Mouse (Mus musculus) cortical plate, adult 2 months (tissue): ENCODE data around the gene Thbs3. TPM values are rescaled to one million over a fixed set of nuclear protein-coding genes. Genes with fewer than 3 reads are reported as not detected.

Source experiments
- H3K27ac ChIP-seq: fragments of 200-500 bp; 2 replicates; pipeline ENCODE4 v1.5.1; 2012; ENCODE audit warnings: low read length, control low read depth, inconsistent platforms; ENCODE audit not compliant: insufficient read depth
- H3K4me1 ChIP-seq: fragments of 200-500 bp; 2 replicates; pipeline ENCODE4 v1.6.1; 2011; ENCODE audit warnings: low read length; ENCODE audit not compliant: control insufficient read depth, insufficient read depth
- H3K4me3 ChIP-seq: fragments of 200-500 bp; 2 replicates; pipeline ENCODE4 v1.5.1; 2011; ENCODE audit warnings: mild to moderate bottlenecking, low read length, control low read depth; ENCODE audit not compliant: insufficient read depth
- CTCF ChIP-seq: fragments of 200-500 bp; IDR thresholded peaks from 2 replicates; pipeline ENCODE4 v1.5.1; 2011; ENCODE audit warnings: mild to moderate bottlenecking, control low read depth, low read length; ENCODE audit not compliant: insufficient read depth; ENCODE audit errors: extremely low read depth
- POLR2A ChIP-seq: fragments of 200-500 bp; IDR thresholded peaks from 2 replicates; pipeline ENCODE4 v1.6.1; 2011; ENCODE audit warnings: mild to moderate bottlenecking, low read length, control low read depth; ENCODE audit not compliant: insufficient read depth; ENCODE audit errors: extremely low read depth
- polyA plus RNA-seq: library from polyadenylated mRNA; depleted of rRNA; stranded (reverse); fragments of >200 nt; gene quantifications from 2 replicates; pipeline ENCODE4 v1.2.3, GENCODE M21; 2012

Thbs3 gene
- polyA plus RNA-seq, 1 experiment = 68.9 TPM

DNA sequence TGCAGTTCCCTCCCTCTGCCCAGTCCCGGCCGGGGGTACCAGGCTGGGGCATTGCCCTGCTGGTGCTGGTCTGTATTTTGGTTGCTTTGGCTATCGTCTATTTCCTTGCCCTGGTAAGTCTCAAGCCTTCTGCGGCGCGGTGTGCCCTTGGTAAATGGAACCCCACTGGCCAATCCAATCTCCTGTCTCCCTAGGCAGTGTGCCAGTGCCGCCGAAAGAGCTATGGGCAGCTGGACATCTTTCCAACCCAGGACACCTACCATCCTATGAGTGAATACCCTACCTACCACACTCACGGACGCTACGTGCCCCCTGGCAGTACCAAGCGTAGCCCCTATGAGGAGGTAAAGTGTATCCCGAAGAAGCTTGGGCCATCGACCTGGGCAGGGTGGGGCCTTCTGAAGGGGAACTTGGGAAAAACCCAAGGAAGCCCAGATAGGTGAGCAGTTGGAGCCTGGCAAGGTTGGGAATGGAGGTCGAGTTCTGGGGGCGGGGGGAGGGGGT, 16.8 kb downstream of the Thbs3 start:
- Histone ChIP-seq H3K4me1 (no peaks in the 10 kb centered on the region), H3K4me3 (no peak overlapping the region), H3K27ac (no peak overlapping the region)
- TF ChIP-seq POLR2A (no peak), CTCF (no peak)

DNA sequence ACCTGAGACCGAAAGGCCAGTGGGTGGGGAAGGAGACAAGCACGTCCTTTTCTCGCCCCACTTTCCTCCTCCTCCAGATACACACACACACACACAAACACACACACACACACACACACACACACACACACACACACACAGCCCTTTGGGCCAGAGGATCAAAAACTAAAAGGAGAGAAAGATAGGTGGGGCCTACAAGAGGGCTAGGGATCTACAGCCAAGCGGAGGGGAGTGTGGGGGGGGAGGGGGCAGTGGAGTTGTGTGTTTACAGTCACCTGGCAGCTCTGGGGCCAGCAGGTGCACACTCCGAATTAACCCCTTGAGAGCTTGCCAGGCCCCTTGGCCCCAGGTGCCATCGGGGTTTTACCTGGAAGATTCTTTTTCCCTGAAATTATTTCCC, 17.6 kb downstream of the Thbs3 start:
- Histone ChIP-seq H3K4me3 (no peak overlapping the region), H3K4me1 (no peaks in the 10 kb centered on the region), H3K27ac (no peak overlapping the region)
- TF ChIP-seq POLR2A (no peak), CTCF (no peak)

DNA sequence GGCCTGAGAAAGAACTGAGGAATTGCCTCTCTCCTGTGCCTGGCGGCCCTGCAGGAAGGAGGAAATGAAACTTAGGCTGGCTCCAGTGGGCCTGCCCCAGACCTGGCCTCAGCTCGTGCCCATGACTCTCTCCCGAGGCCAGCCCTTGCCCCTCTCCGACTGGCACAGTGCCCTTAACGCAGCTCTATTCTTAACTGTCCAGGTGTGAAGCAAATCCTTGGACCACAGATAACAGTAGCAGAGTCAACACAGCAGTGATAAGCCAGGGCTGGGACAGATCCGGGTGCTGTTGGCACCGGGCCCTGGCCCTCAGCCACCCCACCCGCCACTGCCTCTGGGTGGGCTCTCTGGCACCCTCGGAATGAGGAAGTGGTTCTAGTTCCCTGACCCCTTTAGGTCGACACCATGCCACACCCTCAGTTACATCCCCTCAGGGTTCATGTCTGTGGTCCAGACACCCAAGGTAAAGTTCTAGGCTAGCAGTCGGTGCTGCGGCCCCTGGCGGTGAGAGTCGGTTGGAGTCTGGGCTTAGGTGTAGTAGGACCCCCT, 18.7 kb downstream of the Thbs3 start:
- TF ChIP-seq POLR2A = 0 out of 2 replicates have a peak, but pooled peaks have one; percentile 22
- TF ChIP-seq CTCF = no peak
- no peak overlapping the region for H3K27ac ChIP-seq
- H3K4me3 ChIP-seq = no peak overlapping the region
- H3K4me1 ChIP-seq = no peaks in the 10 kb centered on the region; the same call in 1 of the 2 replicates

DNA sequence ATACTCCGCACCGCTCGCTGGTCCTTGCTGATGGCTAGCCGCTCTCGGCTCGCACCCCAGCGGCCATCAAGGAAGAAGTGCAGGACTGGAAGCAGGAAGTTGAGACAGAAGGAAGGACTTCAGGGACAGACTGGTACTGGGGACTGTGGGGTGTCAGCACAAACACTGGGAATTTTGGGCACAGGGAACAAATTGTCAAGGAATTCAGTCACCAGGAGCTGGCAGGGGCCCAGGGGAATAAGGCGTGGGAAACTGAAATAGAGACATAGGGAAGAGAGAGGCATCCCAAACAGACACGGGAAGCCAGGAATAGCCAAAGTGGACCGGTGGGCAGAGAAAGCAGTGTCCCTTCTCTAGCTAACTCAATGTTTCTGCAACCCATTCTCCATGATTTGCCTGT, 21.5 kb downstream of the Thbs3 start:
- peaks cover 1% of the 10 kb centered on the region; the same call in 1 of the 2 replicates for H3K4me1 ChIP-seq
- no peak overlapping the region for H3K27ac ChIP-seq
- TF ChIP-seq CTCF = no peak
- TF ChIP-seq POLR2A = no peak
- no peak overlapping the region for H3K4me3 ChIP-seq

DNA sequence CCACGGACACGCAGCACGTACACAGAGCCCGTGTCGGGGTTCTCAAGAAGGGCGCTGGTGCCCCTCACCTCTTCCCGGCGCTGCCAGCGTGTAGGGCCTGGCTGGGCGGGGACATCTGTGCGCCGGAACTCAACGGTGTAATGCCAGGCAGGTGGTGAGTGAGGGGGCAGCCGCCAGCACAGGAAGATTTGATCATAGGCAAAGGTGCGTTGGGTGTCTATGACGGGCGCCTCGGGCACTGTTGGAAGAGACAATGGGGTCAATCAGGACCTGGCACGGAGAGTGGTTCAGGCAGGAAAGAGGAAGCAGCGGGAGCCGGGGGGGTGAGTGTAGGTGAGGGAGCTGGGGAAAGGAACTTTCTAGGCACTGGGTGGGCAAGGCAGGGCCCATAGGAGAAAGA, 22.7 kb downstream of the Thbs3 start:
- no peak for TF ChIP-seq POLR2A
- TF ChIP-seq CTCF = no peak
- peaks cover 1% of the 10 kb centered on the region; the same call in 1 of the 2 replicates for H3K4me1 ChIP-seq
- H3K4me3 ChIP-seq = no peak overlapping the region
- H3K27ac ChIP-seq = no peak overlapping the region

DNA sequence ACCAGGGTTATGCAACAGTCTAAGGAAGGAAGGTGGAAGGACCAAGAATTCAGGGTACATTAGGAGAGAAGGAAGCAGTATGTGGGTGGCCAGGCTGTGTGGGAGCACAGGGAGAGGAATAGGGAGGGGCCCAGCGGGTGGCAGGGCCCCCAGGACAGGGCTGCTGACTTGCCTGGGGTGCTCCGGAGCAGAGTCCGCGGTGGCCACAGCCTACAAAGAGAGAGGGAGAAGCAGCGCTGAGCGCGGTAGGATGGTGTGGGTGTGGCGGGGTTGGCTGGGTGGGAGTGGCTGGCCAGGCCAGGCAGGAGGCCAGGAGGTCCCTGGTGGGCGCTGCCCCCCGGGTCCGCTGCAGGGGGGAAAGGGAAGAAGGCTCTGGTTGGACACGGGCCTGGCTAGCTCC, 23.5 kb downstream of the Thbs3 start:
- TF ChIP-seq POLR2A (no peak), CTCF (no peak)
- Histone ChIP-seq H3K4me1 (peaks cover 1% of the 10 kb centered on the region), H3K27ac (no peak overlapping the region), H3K4me3 (no peak overlapping the region)

DNA sequence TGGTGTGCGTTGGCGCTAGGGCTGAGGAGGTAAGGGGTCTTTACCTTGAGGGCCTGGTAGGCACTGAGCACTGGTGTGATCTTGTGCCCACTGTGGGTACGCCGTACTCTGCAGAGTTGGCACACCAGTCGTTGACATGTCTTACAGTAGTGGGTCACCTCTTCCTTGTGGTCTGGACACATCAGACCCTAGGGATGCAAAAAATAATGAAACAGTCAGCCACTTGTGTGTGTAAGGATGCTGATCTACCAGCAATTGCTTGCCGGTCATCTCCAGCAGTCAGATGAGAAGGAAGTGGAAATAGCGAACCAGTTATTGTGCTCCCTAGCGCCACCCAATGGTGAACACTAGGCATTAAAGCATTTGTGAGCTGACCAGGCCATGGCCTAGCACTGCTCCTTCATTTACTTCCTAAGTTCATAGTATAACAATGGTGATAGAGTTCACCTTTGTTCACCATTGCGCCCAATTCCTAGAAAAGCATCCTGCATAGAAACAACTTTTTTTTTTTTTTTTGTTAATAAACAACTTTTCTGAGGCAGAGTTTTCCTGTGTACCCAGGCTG, 27.4 kb downstream of the Thbs3 start:
- H3K4me3 ChIP-seq = no peak overlapping the region
- H3K4me1 ChIP-seq = peaks cover 4% of the 10 kb centered on the region
- TF ChIP-seq POLR2A (no peak), CTCF (peak; percentile 82)
- H3K27ac ChIP-seq = no peak overlapping the region

DNA sequence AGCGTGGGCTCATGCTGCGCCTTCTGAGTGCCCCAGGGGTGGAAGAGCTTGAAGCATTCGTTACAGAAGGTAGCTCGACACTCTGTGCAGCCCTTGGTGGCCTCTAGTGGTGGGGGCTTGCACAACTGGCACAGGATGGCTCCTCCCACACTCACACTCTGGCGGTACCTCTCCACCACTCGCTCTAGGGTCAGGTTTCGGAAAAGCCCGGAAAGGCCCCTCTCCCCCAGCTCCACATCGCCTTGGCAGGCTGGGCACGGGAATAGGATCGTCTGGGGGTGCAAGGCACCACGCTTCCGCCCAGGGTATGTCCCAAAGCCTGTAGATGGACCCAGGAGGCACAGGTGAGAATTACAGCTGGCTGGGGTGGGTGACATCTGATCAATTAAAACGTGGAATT, 28.6 kb downstream of the Thbs3 start:
- TF ChIP-seq CTCF (peak; percentile 32; the same call in 1 of the 2 replicates), POLR2A (no peak)
- no peak overlapping the region for H3K27ac ChIP-seq
- H3K4me3 ChIP-seq = peak overlapping the region; percentile 70
- peaks cover 4% of the 10 kb centered on the region; the same call in 1 of the 2 replicates for H3K4me1 ChIP-seq

DNA sequence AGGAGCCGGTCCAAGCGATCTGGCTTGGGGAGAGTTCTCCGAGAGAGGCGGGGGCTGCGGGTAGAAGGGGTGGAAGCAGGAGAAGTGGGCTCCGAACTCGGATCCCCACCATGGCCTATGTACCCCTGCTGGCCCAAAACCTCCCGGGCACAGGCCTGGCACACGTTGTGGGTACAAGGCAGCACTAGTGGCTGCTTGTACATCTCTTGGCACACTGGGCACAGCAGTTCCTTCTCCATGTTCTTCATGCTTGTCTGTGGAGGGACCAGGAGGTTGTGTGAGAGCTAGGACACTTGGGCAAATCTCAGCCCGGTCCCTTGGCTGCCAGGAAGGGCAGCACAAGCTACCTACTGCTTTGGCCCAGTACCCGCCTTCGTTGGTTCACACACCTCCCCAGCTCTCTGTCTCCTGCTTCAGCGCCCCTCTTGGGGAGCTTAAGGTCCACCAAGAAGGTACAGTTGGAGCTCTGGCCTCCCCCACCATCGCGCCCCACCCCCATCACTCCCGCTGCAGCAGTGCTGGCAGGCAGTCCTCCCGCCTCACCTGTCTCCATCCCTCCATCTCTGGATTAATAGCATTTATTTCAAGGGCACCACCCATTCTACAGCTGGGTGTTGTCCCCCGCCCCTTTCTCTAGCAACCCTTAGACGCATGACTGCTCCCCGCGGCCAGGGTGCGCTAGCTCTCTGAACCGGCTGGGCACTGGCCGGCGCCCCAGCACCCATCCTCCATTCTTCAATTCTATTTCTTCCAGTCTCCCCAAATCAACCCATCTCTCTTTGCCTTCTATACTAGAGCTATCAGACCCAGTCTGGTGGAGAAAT, 29.4 kb downstream of the Thbs3 start:
- TF ChIP-seq CTCF (0 out of 2 replicates have a peak, but pooled peaks have one; percentile 7), POLR2A (no peak)
- H3K4me1 ChIP-seq = peaks cover 2% of the 10 kb centered on the region; the same call in 1 of the 2 replicates
- H3K27ac ChIP-seq = no peak overlapping the region
- H3K4me3 ChIP-seq = peak overlapping the region; percentile 70
